Mouse (Mus musculus): Measurements from ENCODE around the gene Emilin2.

Gene Emilin2

GRCm38 (mm10) chr17:71265336-71266051 lies 46.3 kb downstream of the Emilin2 start:
- DNase-seq (ENCODE audit: low spot score in 2 of 2) = no peak

- no peak for DNase-seq (ENCODE audit: low spot score in 2 of 2)
These were observed 47.0 kb downstream of the Emilin2 start for GRCm38 (mm10) chr17:71264739-71265138.

- DNase-seq (ENCODE audit: low spot score in 2 of 2) = peak in 1 of 2 experiments; percentile 27
These were observed 48.6 kb downstream of the Emilin2 start for GRCm38 (mm10) chr17:71263136-71263535.

- DNase-seq (ENCODE audit: low spot score in 2 of 2) = no peak
These were observed 51.1 kb downstream of the Emilin2 start for GRCm38 (mm10) chr17:71260658-71261057.

GRCm38 (mm10) chr17:71259727-71260126 lies 52.1 kb downstream of the Emilin2 start:
- DNase-seq (ENCODE audit: low spot score in 2 of 2) = peak; percentile 37 to 75

GRCm38 (mm10) chr17:71256806-71257536 lies 54.8 kb downstream of the Emilin2 start:
- DNase-seq (ENCODE audit: low spot score in 2 of 2) = no peak

- no peak for DNase-seq (ENCODE audit: low spot score in 2 of 2)
These were observed 55.6 kb downstream of the Emilin2 start for GRCm38 (mm10) chr17:71256068-71256615.

GRCm38 (mm10) chr17:71254736-71255135 lies 57.0 kb downstream of the Emilin2 start:
- peak; percentile 33 to 60 for DNase-seq (ENCODE audit: low spot score in 2 of 2)

GRCm38 (mm10) chr17:71254106-71254505 lies 57.7 kb downstream of the Emilin2 start:
- DNase-seq (ENCODE audit: low spot score in 2 of 2) = no peak

GRCm38 (mm10) chr17:71253391-71253790 lies 58.4 kb downstream of the Emilin2 start:
- DNase-seq (ENCODE audit: low spot score in 2 of 2) = no peak

- DNase-seq (ENCODE audit: low spot score in 2 of 2) = no peak
These were observed 59.7 kb downstream of the Emilin2 start for GRCm38 (mm10) chr17:71252101-71252500.

GRCm38 (mm10) chr17:71251601-71252001 lies 60.2 kb downstream of the Emilin2 start:
- DNase-seq (ENCODE audit: low spot score in 2 of 2) = no peak

GRCm38 (mm10) chr17:71250819-71251600 lies 60.8 kb downstream of the Emilin2 start:
- no peak for DNase-seq (ENCODE audit: low spot score in 2 of 2)

GRCm38 (mm10) chr17:71250046-71250445 lies 61.7 kb downstream of the Emilin2 start:
- DNase-seq (ENCODE audit: low spot score in 2 of 2) = no peak

- no peak for DNase-seq (ENCODE audit: low spot score in 2 of 2)
These were observed 62.8 kb downstream of the Emilin2 start for GRCm38 (mm10) chr17:71248963-71249362.

- no peak for DNase-seq (ENCODE audit: low spot score in 2 of 2)
These were observed 65.8 kb downstream of the Emilin2 start for GRCm38 (mm10) chr17:71246022-71246421.

- no peak for DNase-seq (ENCODE audit: low spot score in 2 of 2)
These were observed 66.6 kb downstream of the Emilin2 start for GRCm38 (mm10) chr17:71245133-71245532.

GRCm38 (mm10) chr17:71242666-71243065 lies 69.1 kb downstream of the Emilin2 start:
- DNase-seq (ENCODE audit: low spot score in 2 of 2) = no peak

- DNase-seq (ENCODE audit: low spot score in 2 of 2) = no peak
These were observed 71.0 kb downstream of the Emilin2 start for GRCm38 (mm10) chr17:71240811-71241210.

- peak in 1 of 2 experiments; percentile 53 for DNase-seq (ENCODE audit: low spot score in 2 of 2)
These were observed 73.3 kb downstream of the Emilin2 start for GRCm38 (mm10) chr17:71238494-71238893.

GRCm38 (mm10) chr17:71235229-71235958 lies 76.4 kb downstream of the Emilin2 start:
- peak; percentile 69 to 82 for DNase-seq (ENCODE audit: low spot score in 2 of 2)
